Mouse (Mus musculus): ENCODE measurements around the gene Cd9. TPM values are rescaled to one million over a fixed set of nuclear protein-coding genes. Genes with fewer than 3 reads are reported as not detected.
A peak's percentile ranks its signal among the peaks of the same experiment; 100 is the strongest.
"Not testable (repeated sequence)": the region's sequence is repeated elsewhere in the genome, so short reads cannot be mapped to it uniquely, and the experiment has no call there.

The Cd9 gene
- polyA plus RNA-seq, 1 experiment from 2014 or later = 74.0 TPM

- no peak for ATAC-seq (ENCODE audit: low read depth)
- H3K4me3 ChIP-seq = 0 out of 2 replicates have a peak overlapping the region, but pooled peaks have one; percentile 55
- peak overlapping the region; percentile 87; the same call in 1 of the 2 replicates for H3K4me2 ChIP-seq
- no peak overlapping the region for H3K27ac ChIP-seq (replicated peaks)
- no peaks in the 10 kb centered on the region for H3K9me3 ChIP-seq
- peaks cover 30% of the 10 kb centered on the region for H3K4me1 ChIP-seq (replicated peaks)
- H3K36me3 ChIP-seq = no peaks in the 10 kb centered on the region
- 76% methylated on average over 9 of the region's 9 CpGs for WGBS
- peaks cover 43% of the 10 kb centered on the region for H3K27me3 ChIP-seq
- no peak overlapping the region for H3K9ac ChIP-seq
Measured at GRCm38 (mm10) chr6:125495361-125495760, 770 bp upstream of the Cd9 start.

GRCm38 (mm10) chr6:125493147-125493546 is 1.4 kb downstream of the Cd9 start:
- WGBS = 51% methylated on average over 5 of the region's 5 CpGs
- 0 out of 2 replicates have a peak overlapping the region, but pooled peaks have one; percentile 23 for H3K27ac ChIP-seq (replicated peaks)
- no peak overlapping the region for H3K9ac ChIP-seq
- peak overlapping the region; percentile 55 for H3K4me3 ChIP-seq
- H3K4me2 ChIP-seq = peak overlapping the region; percentile 87
- H3K4me1 ChIP-seq (replicated peaks) = peaks cover 38% of the 10 kb centered on the region
- peaks cover 43% of the 10 kb centered on the region for H3K27me3 ChIP-seq
- H3K36me3 ChIP-seq = no peaks in the 10 kb centered on the region
- no peaks in the 10 kb centered on the region for H3K9me3 ChIP-seq
- no peak for ATAC-seq (ENCODE audit: low read depth)

- Histone ChIP-seq H3K9ac (no peak overlapping the region), H3K4me1 (replicated peaks) (peaks cover 38% of the 10 kb centered on the region), H3K27me3 (peaks cover 43% of the 10 kb centered on the region), H3K4me3 (peak overlapping the region; percentile 55; the same call in 1 of the 2 replicates), H3K4me2 (peak overlapping the region; percentile 87), H3K9me3 (no peaks in the 10 kb centered on the region), H3K27ac (replicated peaks) (0 out of 2 replicates have a peak overlapping the region, but pooled peaks have one; percentile 23), H3K36me3 (no peaks in the 10 kb centered on the region)
- 83% methylated on average over 6 of the region's 6 CpGs for WGBS
- ATAC-seq (ENCODE audit: low read depth) = no peak
Measured at GRCm38 (mm10) chr6:125492664-125493063, 1.9 kb downstream of the Cd9 start.

GRCm38 (mm10) chr6:125492033-125492432 is 2.6 kb downstream of the Cd9 start:
- 0 out of 2 replicates have a peak overlapping the region, but pooled peaks have one; percentile 23 for H3K27ac ChIP-seq (replicated peaks)
- ATAC-seq (ENCODE audit: low read depth) = no peak
- H3K4me2 ChIP-seq = peak overlapping the region; percentile 87
- H3K4me1 ChIP-seq (replicated peaks) = peaks cover 38% of the 10 kb centered on the region
- H3K9ac ChIP-seq = no peak overlapping the region
- H3K36me3 ChIP-seq = no peaks in the 10 kb centered on the region
- peaks cover 43% of the 10 kb centered on the region for H3K27me3 ChIP-seq
- no peak overlapping the region for H3K4me3 ChIP-seq
- 47% methylated on average over 9 of the region's 9 CpGs for WGBS
- H3K9me3 ChIP-seq = no peaks in the 10 kb centered on the region

- no peak overlapping the region for H3K9ac ChIP-seq
- no peak for ATAC-seq (ENCODE audit: low read depth)
- no peak overlapping the region for H3K4me3 ChIP-seq
- 84% methylated on average over 10 of the region's 10 CpGs for WGBS
- 0 out of 2 replicates have a peak overlapping the region, but pooled peaks have one; percentile 87 for H3K4me2 ChIP-seq
- no peaks in the 10 kb centered on the region for H3K36me3 ChIP-seq
- no peaks in the 10 kb centered on the region for H3K9me3 ChIP-seq
- H3K27ac ChIP-seq (replicated peaks) = 0 out of 2 replicates have a peak overlapping the region, but pooled peaks have one; percentile 2
- H3K27me3 ChIP-seq = peaks cover 38% of the 10 kb centered on the region
- peaks cover 38% of the 10 kb centered on the region for H3K4me1 ChIP-seq (replicated peaks)
Measured at GRCm38 (mm10) chr6:125491393-125491792, 3.2 kb downstream of the Cd9 start.

- Histone ChIP-seq H3K4me2 (no peak overlapping the region), H3K27ac (replicated peaks) (no peak overlapping the region; the same call in 1 of the 2 replicates), H3K36me3 (no peaks in the 10 kb centered on the region), H3K4me1 (replicated peaks) (peaks cover 36% of the 10 kb centered on the region), H3K27me3 (peaks cover 24% of the 10 kb centered on the region), H3K9ac (no peak overlapping the region), H3K9me3 (no peaks in the 10 kb centered on the region), H3K4me3 (no peak overlapping the region)
- ATAC-seq (ENCODE audit: low read depth) = no peak
- 76% methylated on average over 11 of the region's 11 CpGs for WGBS
Measured at GRCm38 (mm10) chr6:125489881-125490559, 4.6 kb downstream of the Cd9 start.

GRCm38 (mm10) chr6:125485589-125485988 is 9.0 kb downstream of the Cd9 start:
- no peaks in the 10 kb centered on the region for H3K36me3 ChIP-seq
- no peaks in the 10 kb centered on the region for H3K9me3 ChIP-seq
- no peak overlapping the region for H3K27ac ChIP-seq (replicated peaks)
- ATAC-seq (ENCODE audit: low read depth) = no peak
- H3K4me2 ChIP-seq = no peak overlapping the region
- WGBS = 38% methylated on average over 4 of the region's 4 CpGs
- no peak overlapping the region for H3K4me3 ChIP-seq
- no peak overlapping the region for H3K9ac ChIP-seq
- H3K27me3 ChIP-seq = no peaks in the 10 kb centered on the region
- H3K4me1 ChIP-seq (replicated peaks) = peaks cover 28% of the 10 kb centered on the region

GRCm38 (mm10) chr6:125484721-125485120 is 9.9 kb downstream of the Cd9 start:
- Histone ChIP-seq H3K9me3 (no peaks in the 10 kb centered on the region), H3K4me1 (replicated peaks) (peaks cover 28% of the 10 kb centered on the region), H3K4me2 (no peak overlapping the region), H3K4me3 (no peak overlapping the region), H3K27me3 (no peaks in the 10 kb centered on the region), H3K36me3 (no peaks in the 10 kb centered on the region), H3K27ac (replicated peaks) (no peak overlapping the region), H3K9ac (no peak overlapping the region)
- 95% methylated on average over 2 of the region's 2 CpGs for WGBS
- ATAC-seq (ENCODE audit: low read depth) = no peak

GRCm38 (mm10) chr6:125484313-125484660 is 10.3 kb downstream of the Cd9 start:
- H3K27me3 ChIP-seq; H3K9ac ChIP-seq; H3K4me3 ChIP-seq; H3K4me2 ChIP-seq; H3K36me3 ChIP-seq; H3K9me3 ChIP-seq; H3K27ac ChIP-seq (replicated peaks); ATAC-seq (ENCODE audit: low read depth): not testable (repeated sequence)
- 93% methylated on average over 10 of the region's 10 CpGs for WGBS
- peaks cover 27% of the 10 kb centered on the region for H3K4me1 ChIP-seq (replicated peaks)

GRCm38 (mm10) chr6:125483515-125484312 is 10.9 kb downstream of the Cd9 start:
- Histone ChIP-seq H3K27me3 (no peaks in the 10 kb centered on the region), H3K9ac (no peak overlapping the region), H3K4me2 (no peak overlapping the region), H3K27ac (replicated peaks) (no peak overlapping the region), H3K4me1 (replicated peaks) (peaks cover 27% of the 10 kb centered on the region), H3K9me3 (no peaks in the 10 kb centered on the region), H3K36me3 (no peaks in the 10 kb centered on the region), H3K4me3 (no peak overlapping the region)
- WGBS = 93% methylated on average over 12 of the region's 12 CpGs
- ATAC-seq (ENCODE audit: low read depth) = no peak

- Histone ChIP-seq H3K4me1 (replicated peaks) (peaks cover 27% of the 10 kb centered on the region), H3K9ac (no peak overlapping the region), H3K4me2 (no peak overlapping the region), H3K27me3 (no peaks in the 10 kb centered on the region), H3K4me3 (no peak overlapping the region), H3K9me3 (no peaks in the 10 kb centered on the region), H3K27ac (replicated peaks) (no peak overlapping the region), H3K36me3 (no peaks in the 10 kb centered on the region)
- ATAC-seq (ENCODE audit: low read depth) = no peak
- WGBS = 58% methylated on average over 5 of the region's 5 CpGs
Measured at GRCm38 (mm10) chr6:125482427-125482831, 12.2 kb downstream of the Cd9 start.

- Histone ChIP-seq H3K4me3 (no peak overlapping the region), H3K27me3 (no peaks in the 10 kb centered on the region), H3K4me2 (no peak overlapping the region), H3K9ac (no peak overlapping the region), H3K27ac (replicated peaks) (peak overlapping the region; percentile 29; the same call in 1 of the 2 replicates), H3K4me1 (replicated peaks) (peaks cover 29% of the 10 kb centered on the region), H3K36me3 (no peaks in the 10 kb centered on the region), H3K9me3 (no peaks in the 10 kb centered on the region)
- 56% methylated on average over 7 of the region's 7 CpGs for WGBS
- no peak for ATAC-seq (ENCODE audit: low read depth)
Measured at GRCm38 (mm10) chr6:125481667-125482390, 12.8 kb downstream of the Cd9 start.

Data from neural tube, embryonic 13.5 days (tissue).